Mouse (Mus musculus): ENCODE results near the gene Il27.

The Il27 gene

GRCm38 (mm10) chr7:126606611-126607010, 11.9 kb upstream of the Il27 start:
- no peak for DNase-seq

GRCm38 (mm10) chr7:126602650-126603049, 7.9 kb upstream of the Il27 start:
- DNase-seq: no peak

GRCm38 (mm10) chr7:126601896-126602295, 7.2 kb upstream of the Il27 start:
- DNase-seq: no peak

- DNase-seq: no peak
These were observed 4.2 kb upstream of the Il27 start for GRCm38 (mm10) chr7:126598919-126599318.

GRCm38 (mm10) chr7:126596414-126596813, 1.7 kb upstream of the Il27 start:
- DNase-seq: no peak

GRCm38 (mm10) chr7:126595890-126596289, 1.1 kb upstream of the Il27 start:
- no peak for DNase-seq

- peak; percentile 85 for DNase-seq
These were observed 7.0 kb downstream of the Il27 start for GRCm38 (mm10) chr7:126587779-126588178.

- DNase-seq: peak; percentile 52 to 71
These were observed 7.9 kb downstream of the Il27 start for GRCm38 (mm10) chr7:126586839-126587238.

GRCm38 (mm10) chr7:126585717-126586116, 9.0 kb downstream of the Il27 start, which contains the start of gene Cln3:
Cln3 (minus strand) TSS chr7:126585817.
- no peak for DNase-seq

GRCm38 (mm10) chr7:126584506-126584977, 10.2 kb downstream of the Il27 start, which contains the start of gene Apobr:
Apobr (plus strand) TSS chr7:126584942.
- peak; percentile 61 to 65 for DNase-seq

GRCm38 (mm10) chr7:126583761-126584160, 11.0 kb downstream of the Il27 start:
- no peak for DNase-seq

- peak; percentile 87 to 89 for DNase-seq
These were observed 11.5 kb downstream of the Il27 start for GRCm38 (mm10) chr7:126583251-126583709.

GRCm38 (mm10) chr7:126582759-126583158, 12.0 kb downstream of the Il27 start:
- peak; percentile 49 to 55 for DNase-seq

GRCm38 (mm10) chr7:126581661-126582060, 13.1 kb downstream of the Il27 start:
- no peak for DNase-seq

- DNase-seq: peak; percentile 46 to 59
These were observed 15.6 kb downstream of the Il27 start for GRCm38 (mm10) chr7:126579172-126579571.

- peak in 1 of 2 experiments; percentile 70 for DNase-seq
These were observed 17.8 kb downstream of the Il27 start for GRCm38 (mm10) chr7:126576946-126577345.

- DNase-seq: peak; percentile 87
These were observed 28.5 kb downstream of the Il27 start, which contains the start of gene Eif3c for GRCm38 (mm10) chr7:126566094-126566765. Eif3c (minus strand) TSS chr7:126566411.

GRCm38 (mm10) chr7:126565693-126566092, 29.0 kb downstream of the Il27 start:
- no peak for DNase-seq

GRCm38 (mm10) chr7:126556635-126557034, 38.1 kb downstream of the Il27 start:
- no peak for DNase-seq

GRCm38 (mm10) chr7:126554796-126555195, 39.9 kb downstream of the Il27 start:
- DNase-seq: no peak

GRCm38 (mm10) chr7:126545631-126546030, 49.1 kb downstream of the Il27 start:
- DNase-seq: no peak

- no peak for DNase-seq
These were observed 53.1 kb downstream of the Il27 start for GRCm38 (mm10) chr7:126541661-126542060.

All from lung, postnatal 4 days (tissue).